Mouse (Mus musculus) midbrain, embryonic 16.5 days (tissue): ENCODE results near the gene Ctdspl. TPM values are rescaled to one million over a fixed set of nuclear protein-coding genes. Genes with fewer than 3 reads are reported as not detected.

ENCODE experiments used
- ATAC-seq: fragments of 200-750 bp; cut with Nextera tagmentation; 2 replicates; pipeline ENCODE4 v1.8.0; 2017; ENCODE audit warnings: moderate TSS enrichment
- H3K27ac ChIP-seq: fragments of 300-500 bp; sonication (generic); 2 replicates; pipeline ENCODE4 v1.5.1; 2014; ENCODE audit warnings: mild to moderate bottlenecking, low read length, mixed read lengths
- H3K27me3 ChIP-seq: fragments of 300-500 bp; sonication (generic); 2 replicates; pipeline ENCODE4 v1.6.1; 2014; ENCODE audit warnings: low read depth, low read length, mixed read lengths; ENCODE audit not compliant: control insufficient read depth, insufficient read depth
- H3K36me3 ChIP-seq: fragments of 300-500 bp; sonication (generic); 2 replicates; pipeline ENCODE4 v1.6.1; 2014; ENCODE audit warnings: mild to moderate bottlenecking, low read length, moderate library complexity, mixed read lengths; ENCODE audit not compliant: control insufficient read depth, insufficient read depth
- H3K4me1 ChIP-seq: fragments of 300-500 bp; sonication (generic); 2 replicates; pipeline ENCODE4 v1.6.1; 2014; ENCODE audit warnings: mild to moderate bottlenecking, low read length, mixed read lengths; ENCODE audit not compliant: control insufficient read depth, insufficient read depth
- H3K4me2 ChIP-seq: fragments of 300-500 bp; sonication (generic); 2 replicates; pipeline ENCODE4 v1.6.1; 2014; ENCODE audit warnings: mild to moderate bottlenecking, low read length, mixed read lengths
- H3K4me3 ChIP-seq: fragments of 300-500 bp; sonication (generic); 2 replicates; pipeline ENCODE4 v1.5.1; 2014; ENCODE audit warnings: low read depth, mild to moderate bottlenecking, low read length, moderate library complexity, mixed read lengths
- H3K9ac ChIP-seq: fragments of 300-500 bp; sonication (generic); 2 replicates; pipeline ENCODE4 v1.6.1; 2014; ENCODE audit warnings: low read depth, low read length, mixed read lengths
- H3K9me3 ChIP-seq: fragments of 300-500 bp; sonication (generic); replicated peaks from 2 replicates; pipeline ENCODE4 v1.6.1; 2014; ENCODE audit warnings: mild to moderate bottlenecking, low read length, mixed read lengths; ENCODE audit not compliant: control insufficient read depth, poor library complexity, severe bottlenecking
- WGBS: fragments of 180-500 bp; shearing (Covaris S2); extraction: QIAGEN DNeasy Blood & Tissue Kit; methylation state at CpG from one replicate; pipeline ENCODE4 v1.1.7; 2014; 5-methylcytosine and 5-hydroxymethylcytosine counted together
- polyA plus RNA-seq: library from polyadenylated mRNA; unstranded; fragments of >200 nt; fragmentation: Nextera tagmentation; extraction: Ambion mirVana; gene quantifications from 2 replicates; pipeline ENCODE4 v1.2.1, GENCODE M21; 2015

Ctdspl gene
- polyA plus RNA-seq, 1 experiment from 2014 or later, result 10.9 TPM

DNA sequence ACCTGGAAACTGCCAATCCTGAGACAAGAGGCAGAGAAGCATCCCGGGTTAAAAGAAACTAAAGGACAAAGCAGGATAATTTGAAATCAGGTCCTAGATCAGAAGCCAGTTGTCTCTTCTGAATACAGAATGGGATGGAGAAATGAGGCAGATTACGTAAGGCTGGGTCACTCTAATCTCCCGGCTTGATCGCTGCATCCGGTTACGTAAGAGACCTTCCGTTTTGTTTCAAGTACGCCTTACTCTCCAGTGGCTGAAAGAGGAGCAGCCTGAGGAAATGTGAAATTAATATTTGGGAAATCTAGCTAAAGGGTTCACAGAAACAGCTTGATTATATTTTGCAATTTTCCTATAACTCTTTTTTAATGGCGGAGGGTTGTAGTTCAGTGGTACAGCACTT is 13.2 kb upstream of the Ctdspl start:
- no peak for ATAC-seq
- 94% methylated on average over 9 of the region's 9 CpGs for WGBS
- no peaks in the 10 kb centered on the region for H3K9me3 ChIP-seq

DNA sequence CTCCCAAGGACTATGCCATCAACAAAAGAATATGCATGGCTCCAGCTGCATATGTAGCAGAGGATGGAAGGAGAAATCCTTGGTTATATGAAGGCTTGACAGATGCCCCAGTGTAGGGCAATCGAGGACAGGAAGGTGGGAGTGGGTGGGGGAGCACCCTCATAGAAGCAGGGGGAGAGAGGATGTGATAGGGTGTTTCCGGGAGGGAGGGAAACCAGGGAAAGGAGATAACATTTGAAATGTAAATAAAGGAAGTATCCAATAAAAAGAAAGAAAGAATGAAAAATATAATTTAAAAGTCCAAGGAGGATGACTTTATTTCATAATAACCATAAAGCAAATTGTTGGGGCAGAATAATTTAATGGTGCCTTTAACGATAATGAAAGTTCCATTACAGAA is 12.6 kb upstream of the Ctdspl start:
- Histone ChIP-seq H3K27me3 (no peaks in the 10 kb centered on the region), H3K4me1 (0 out of 2 replicates have a peak, but pooled peaks cover 3% of the 10 kb centered on the region), H3K9ac (no peak overlapping the region), H3K4me2 (no peak overlapping the region), H3K4me3 (no peak overlapping the region), H3K36me3 (no peaks in the 10 kb centered on the region), H3K27ac (no peak overlapping the region), H3K9me3 (no peaks in the 10 kb centered on the region)
- 91% methylated on average over 3 of the region's 3 CpGs for WGBS
- ATAC-seq, result no peak

More for the DNA sequence above, 13.2 kb upstream of the Ctdspl start:
- no peaks in the 10 kb centered on the region for H3K36me3 ChIP-seq
- H3K4me3 ChIP-seq, result no peak overlapping the region
- H3K27ac ChIP-seq, result no peak overlapping the region
- H3K4me1 ChIP-seq, result 0 out of 2 replicates have a peak, but pooled peaks cover 3% of the 10 kb centered on the region
- H3K27me3 ChIP-seq, result no peaks in the 10 kb centered on the region
- H3K4me2 ChIP-seq, result no peak overlapping the region
- no peak overlapping the region for H3K9ac ChIP-seq

DNA sequence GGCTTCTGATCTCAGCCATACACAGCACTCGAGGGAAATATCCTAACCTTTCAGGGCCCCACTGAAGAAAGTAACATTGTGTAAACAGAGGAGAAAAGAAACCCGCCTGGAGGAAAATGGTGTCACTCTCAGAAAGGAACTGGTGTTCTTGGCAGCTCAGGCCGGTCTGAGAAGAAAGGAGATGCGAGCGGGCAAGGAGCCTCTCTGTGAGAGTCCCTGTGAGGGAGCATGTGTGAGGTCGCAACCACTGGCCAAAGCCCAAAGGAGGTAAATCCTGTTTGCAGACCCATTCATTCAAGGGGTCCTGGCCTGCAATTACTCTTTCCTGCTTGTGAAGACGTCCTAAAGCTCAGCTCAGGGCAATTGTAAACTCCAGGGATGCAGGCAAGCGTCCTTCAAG is 11.7 kb upstream of the Ctdspl start:
- Histone ChIP-seq H3K27me3 (peaks cover 2% of the 10 kb centered on the region; the same call in 1 of the 2 replicates), H3K27ac (no peak overlapping the region), H3K36me3 (no peaks in the 10 kb centered on the region), H3K4me3 (no peak overlapping the region), H3K9ac (no peak overlapping the region), H3K4me2 (no peak overlapping the region), H3K4me1 (0 out of 2 replicates have a peak, but pooled peaks cover 3% of the 10 kb centered on the region), H3K9me3 (no peaks in the 10 kb centered on the region)
- WGBS, result 37% methylated on average over 8 of the region's 8 CpGs
- no peak for ATAC-seq

DNA sequence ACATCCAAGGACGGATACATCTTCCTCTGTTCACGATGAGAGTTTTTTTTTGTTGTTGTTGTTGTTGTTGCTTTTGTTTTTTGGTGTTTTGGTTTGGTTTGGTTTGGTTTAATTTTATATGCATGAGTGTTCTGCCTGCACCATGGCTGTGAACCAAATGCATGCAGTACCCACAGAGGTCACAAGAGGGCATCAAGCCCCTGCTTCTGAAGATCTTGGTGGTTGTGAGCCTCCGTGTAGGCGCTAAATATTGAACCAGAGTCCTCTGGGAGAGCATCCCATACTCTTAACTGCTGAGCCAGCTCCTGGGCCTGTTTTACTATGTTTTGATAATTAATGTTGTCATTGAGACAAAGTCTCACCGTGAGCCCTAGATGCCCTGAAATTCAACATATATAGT is 11.0 kb upstream of the Ctdspl start:
- Histone ChIP-seq H3K4me1 (0 out of 2 replicates have a peak, but pooled peaks cover 3% of the 10 kb centered on the region), H3K9me3 (no peaks in the 10 kb centered on the region), H3K36me3 (no peaks in the 10 kb centered on the region), H3K4me3 (no peak overlapping the region), H3K27ac (no peak overlapping the region), H3K27me3 (peaks cover 2% of the 10 kb centered on the region; the same call in 1 of the 2 replicates), H3K4me2 (no peak overlapping the region), H3K9ac (no peak overlapping the region)
- ATAC-seq, result no peak
- 53% methylated on average over 5 of the region's 5 CpGs for WGBS

DNA sequence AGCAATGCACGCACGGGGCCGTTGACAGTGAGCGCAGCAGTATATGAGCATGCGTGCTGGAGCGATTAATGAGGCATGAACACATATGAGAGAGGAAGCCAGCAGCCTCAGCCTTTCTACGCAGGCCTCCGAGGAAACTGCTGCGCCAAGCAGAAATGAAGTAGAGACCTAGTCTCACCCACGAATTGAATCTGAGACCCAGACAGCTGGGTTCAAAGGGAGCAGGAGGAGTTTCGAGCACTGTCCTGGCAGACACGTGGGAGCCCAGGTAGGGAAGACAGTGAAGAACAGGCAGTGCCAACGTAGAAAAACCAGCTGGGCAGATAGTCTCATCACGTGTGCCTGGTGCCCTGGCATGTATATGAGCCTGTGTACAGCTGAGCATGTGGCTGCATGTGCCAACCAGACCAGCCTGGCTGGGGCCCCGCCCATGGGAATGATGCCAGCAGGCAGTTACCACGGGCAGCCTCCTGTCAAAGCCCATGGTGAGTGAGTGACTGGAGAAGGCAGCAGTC is 6.5 kb upstream of the Ctdspl start:
- no peaks in the 10 kb centered on the region for H3K9me3 ChIP-seq
- peaks cover 3% of the 10 kb centered on the region for H3K4me1 ChIP-seq
- WGBS, result 78% methylated on average over 16 of the region's 16 CpGs
- H3K36me3 ChIP-seq, result no peaks in the 10 kb centered on the region
- ATAC-seq, result no peak
- no peak overlapping the region for H3K4me3 ChIP-seq
- H3K27ac ChIP-seq, result no peak overlapping the region
- H3K27me3 ChIP-seq, result peaks cover 2% of the 10 kb centered on the region; the same call in 1 of the 2 replicates
- H3K4me2 ChIP-seq, result no peak overlapping the region
- no peak overlapping the region for H3K9ac ChIP-seq

DNA sequence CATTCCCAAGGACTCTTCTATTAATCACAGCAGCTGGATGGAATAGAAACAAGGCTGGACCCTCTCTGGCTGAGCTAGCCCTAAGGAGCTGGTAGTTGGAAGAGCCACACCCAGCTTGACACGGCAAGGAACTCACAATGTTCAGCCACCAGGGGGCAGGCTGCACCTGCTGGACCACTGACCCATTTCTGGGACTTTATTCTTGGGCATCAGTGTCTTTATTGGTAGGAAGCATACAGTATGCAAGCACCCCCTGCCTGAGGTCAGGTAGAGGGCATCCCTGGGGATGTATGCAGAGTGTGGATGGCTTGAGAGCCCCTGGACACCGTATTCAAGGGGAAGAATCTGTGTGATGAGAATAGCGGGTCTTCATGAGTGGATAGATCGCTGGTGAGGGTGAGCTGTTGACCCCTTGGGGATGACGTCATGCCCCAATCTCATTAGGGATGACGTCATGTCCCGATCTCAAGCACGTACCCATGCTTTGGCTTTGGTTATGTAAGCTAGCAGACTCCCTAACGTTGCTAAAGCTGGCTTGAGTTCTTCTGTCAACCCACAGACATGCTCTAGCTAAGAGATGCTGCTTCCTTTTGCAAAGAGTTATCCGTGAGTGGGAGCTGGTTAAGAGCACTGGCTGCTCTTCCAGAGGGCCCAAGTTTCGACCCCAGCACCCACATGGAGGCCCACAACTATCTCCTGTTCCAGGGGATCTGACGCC is 5.3 kb upstream of the Ctdspl start:
- H3K4me2 ChIP-seq, result no peak overlapping the region
- no peaks in the 10 kb centered on the region for H3K9me3 ChIP-seq
- ATAC-seq, result no peak
- no peak overlapping the region for H3K9ac ChIP-seq
- WGBS, result 45% methylated on average over 12 of the region's 12 CpGs
- H3K4me3 ChIP-seq, result no peak overlapping the region
- no peak overlapping the region for H3K27ac ChIP-seq
- peaks cover 7% of the 10 kb centered on the region for H3K4me1 ChIP-seq
- peaks cover 2% of the 10 kb centered on the region; the same call in 1 of the 2 replicates for H3K27me3 ChIP-seq
- no peaks in the 10 kb centered on the region for H3K36me3 ChIP-seq

DNA sequence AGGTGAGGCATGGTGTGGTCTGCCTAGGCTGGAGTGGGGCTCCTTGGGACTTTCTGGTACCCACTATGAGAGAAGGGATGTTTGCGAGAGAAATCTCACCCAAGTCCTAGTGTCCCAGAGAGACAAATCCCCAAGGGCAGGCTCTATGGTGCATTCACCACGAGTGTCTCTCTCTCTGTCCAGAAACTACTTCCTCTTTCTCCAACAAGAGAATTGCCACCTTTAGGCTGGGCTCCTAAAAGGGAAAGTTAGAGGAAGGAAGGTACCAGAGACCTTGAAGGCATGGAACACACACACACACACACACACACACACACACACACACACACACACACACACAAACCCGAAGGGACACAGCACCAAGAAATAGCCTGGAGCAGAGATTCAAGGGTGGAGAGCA is 4.3 kb upstream of the Ctdspl start:
- peaks cover 7% of the 10 kb centered on the region for H3K4me1 ChIP-seq
- WGBS, result 74% methylated on average over 3 of the region's 3 CpGs
- H3K27me3 ChIP-seq, result peaks cover 2% of the 10 kb centered on the region; the same call in 1 of the 2 replicates
- no peaks in the 10 kb centered on the region for H3K36me3 ChIP-seq
- no peaks in the 10 kb centered on the region for H3K9me3 ChIP-seq
- H3K4me3 ChIP-seq, result no peak overlapping the region
- H3K27ac ChIP-seq, result no peak overlapping the region
- ATAC-seq, result no peak
- no peak overlapping the region for H3K4me2 ChIP-seq
- no peak overlapping the region for H3K9ac ChIP-seq

DNA sequence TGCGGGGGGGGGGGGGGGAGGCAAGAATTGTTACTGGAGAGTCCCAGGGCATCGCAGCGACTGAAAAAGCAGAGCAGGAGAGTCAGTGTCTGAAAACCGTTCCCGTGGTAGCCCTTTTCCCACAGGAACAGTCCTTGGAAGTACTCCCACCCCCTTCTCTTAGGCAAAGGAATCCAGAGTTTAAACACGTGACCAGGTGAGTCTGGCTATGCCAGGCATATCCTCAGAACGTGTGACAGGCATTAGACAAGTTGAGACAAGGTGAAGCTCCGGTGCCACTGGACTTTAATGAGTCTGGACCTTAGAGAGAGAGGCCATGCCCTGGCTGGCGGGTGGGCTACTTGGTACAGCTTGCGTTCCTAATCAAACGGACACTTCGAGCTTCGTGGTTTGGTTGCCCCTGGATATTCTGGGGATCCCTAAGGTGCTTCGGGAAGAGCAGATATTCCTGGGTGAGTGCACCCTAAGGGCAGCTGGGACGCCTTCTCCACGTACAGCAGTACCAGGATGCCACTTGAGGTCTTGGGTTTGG is 1.6 kb upstream of the Ctdspl start:
- Histone ChIP-seq H3K9me3 (no peaks in the 10 kb centered on the region), H3K4me2 (peak overlapping the region; percentile 95), H3K4me1 (peaks cover 25% of the 10 kb centered on the region), H3K27ac (no peak overlapping the region), H3K27me3 (no peaks in the 10 kb centered on the region), H3K4me3 (peak overlapping the region; percentile 71), H3K9ac (peak overlapping the region; percentile 28; the same call in 1 of the 2 replicates), H3K36me3 (no peaks in the 10 kb centered on the region)
- 11% methylated on average over 16 of the region's 16 CpGs for WGBS
- no peak; the same call in 1 of the 2 replicates for ATAC-seq
